Mouse (Mus musculus) lung, adult 2 months (tissue): ENCODE measurements around the gene Ptpdc1.

Experiments
- CTCF ChIP-seq: fragments of 200-500 bp; IDR thresholded peaks from 2 replicates; pipeline ENCODE4 v1.5.1; 2011; ENCODE audit warnings: mild to moderate bottlenecking, low read length, control low read depth; ENCODE audit not compliant: insufficient read depth
- POLR2A ChIP-seq: fragments of 200-500 bp; IDR thresholded peaks from 2 replicates; pipeline ENCODE4 v1.6.1; 2011; ENCODE audit warnings: low read depth, mild to moderate bottlenecking, control low read depth, low read length, borderline replicate concordance; ENCODE audit errors: extremely low read depth

- TF ChIP-seq CTCF = no peak
- TF ChIP-seq POLR2A = no peak
Observed at GRCm38 (mm10) chr13:48609106-48609505, 16.4 kb downstream of the Ptpdc1 start.
